Mouse (Mus musculus) gastrocnemius, postnatal 10 days (tissue): ENCODE data around the gene Scai. TPM values are rescaled to one million over a fixed set of nuclear protein-coding genes. Genes with fewer than 3 reads are reported as not detected.

Experiments used
- DNase-seq: peaks from one replicate; pipeline ENCODE4 v3.0.0; 2021; ENCODE audit warnings: mixed read lengths
- long read RNA-seq, 2 experiments: library from polyadenylated mRNA; stranded (forward); transcript quantifications; one replicate each; pipeline ENCODE4 v2.0.0; 2021
- total RNA-seq, 2 experiments: library from RNA; stranded (reverse); gene quantifications; 2 replicates each; pipeline ENCODE4 v1.2.3; 2021

Scai gene
- 10 to 100 TPM in 1 of 2 experiments, 1 to 10 TPM in 1; 5.5 to 10.1 TPM for total RNA-seq
- long read RNA-seq, experiment 1, full-length matches to known transcripts, result 1 of 1 reads
- long read RNA-seq, experiment 1, partial matches to known transcripts, result 0 of 1 reads
- long read RNA-seq, experiment 1, other reads (novel, unspliced or antisense), result 0 of 1 reads
- long read RNA-seq, experiment 2, partial matches to known transcripts, result 0 of 1 reads
- long read RNA-seq, experiment 2, other reads (novel, unspliced or antisense), result 1 of 1 reads

- DNase-seq, result peak; percentile 92
Observed at GRCm38 (mm10) chr2:39190561-39191056, at the start of gene Scai. Scai (minus strand) TSS chr2:39190734.

GRCm38 (mm10) chr2:39226731-39227130 is 36.2 kb upstream of the Scai start:
- DNase-seq, result no peak

GRCm38 (mm10) chr2:39226019-39226640 is 35.6 kb upstream of the Scai start, which contains the start of gene Ppp6c:
Ppp6c (minus strand) TSS chr2:39226451.
- peak; percentile 82 for DNase-seq

GRCm38 (mm10) chr2:39225331-39226018 is 34.9 kb upstream of the Scai start:
- peak; percentile 17 for DNase-seq

- DNase-seq, result no peak
Observed at GRCm38 (mm10) chr2:39224621-39225020, 34.1 kb upstream of the Scai start.

- DNase-seq, result no peak
Observed at GRCm38 (mm10) chr2:39220010-39220409, 29.5 kb upstream of the Scai start.

- DNase-seq, result no peak
Observed at GRCm38 (mm10) chr2:39219034-39219433, 28.5 kb upstream of the Scai start.

GRCm38 (mm10) chr2:39217150-39217549 is 26.6 kb upstream of the Scai start:
- no peak for DNase-seq

- no peak for DNase-seq
Observed at GRCm38 (mm10) chr2:39210738-39211137, 20.2 kb upstream of the Scai start.

GRCm38 (mm10) chr2:39203359-39203758 is 12.8 kb upstream of the Scai start:
- DNase-seq, result no peak

- DNase-seq, result no peak
Observed at GRCm38 (mm10) chr2:39194809-39195208, 4.3 kb upstream of the Scai start.

- no peak for DNase-seq
Observed at GRCm38 (mm10) chr2:39189961-39190560, 473 bp downstream of the Scai start.

- DNase-seq, result no peak
Observed at GRCm38 (mm10) chr2:39185942-39186341, 4.6 kb downstream of the Scai start.

GRCm38 (mm10) chr2:39183587-39183986 is 6.9 kb downstream of the Scai start:
- no peak for DNase-seq

GRCm38 (mm10) chr2:39160996-39161395 is 29.5 kb downstream of the Scai start:
- no peak for DNase-seq

GRCm38 (mm10) chr2:39157916-39158315 is 32.6 kb downstream of the Scai start:
- no peak for DNase-seq

- DNase-seq, result no peak
Observed at GRCm38 (mm10) chr2:39156821-39157220, 33.7 kb downstream of the Scai start.

- DNase-seq, result no peak
Observed at GRCm38 (mm10) chr2:39150943-39151342, 39.6 kb downstream of the Scai start.

- DNase-seq, result no peak
Observed at GRCm38 (mm10) chr2:39148075-39148474, 42.5 kb downstream of the Scai start.

- DNase-seq, result no peak
Observed at GRCm38 (mm10) chr2:39146469-39146868, 44.1 kb downstream of the Scai start.

- no peak for DNase-seq
Observed at GRCm38 (mm10) chr2:39142357-39142948, 48.1 kb downstream of the Scai start.
